Mouse (Mus musculus): Measurements from ENCODE around the gene Acsbg1.

- TF ChIP-seq CTCF (IDR thresholded peaks at IDR 0.05; ENCODE audit: low read depth) (no peak), EP300 (IDR thresholded peaks at IDR 0.05; ENCODE audit: low read depth) (no peak)
Observed at GRCm38 (mm10) chr9:54707288-54707999, 45.8 kb upstream of the Acsbg1 start.

Data from heart, postnatal 0 days (tissue).